Mouse (Mus musculus): ENCODE measurements at regions not wholly inside any gene's neighbourhood (a gene's known extent, or its start where the extent isn't known, plus 50 kb on each side); places are given as distances from the start of the nearest gene placed in this dataset.

- H3K27ac ChIP-seq (ENCODE audit: control insufficient read depth, insufficient read depth, low read length) = no peak overlapping the region
- no peaks in the 10 kb centered on the region for H3K36me3 ChIP-seq (ENCODE audit: control insufficient read depth, insufficient read depth, low read length)
- no peaks in the 10 kb centered on the region for H3K27me3 ChIP-seq (ENCODE audit: control insufficient read depth, insufficient read depth, low read length)
- WGBS = 55% methylated on average over 3 of the region's 3 CpGs
- no peak overlapping the region for H3K4me3 ChIP-seq (ENCODE audit: control insufficient read depth, insufficient read depth, low read length)
- no peak for DNase-seq
- H3K4me1 ChIP-seq (replicated peaks; ENCODE audit: control insufficient read depth, insufficient read depth, low read length) = no peaks in the 10 kb centered on the region
- no peak for TF ChIP-seq CTCF (IDR thresholded peaks at IDR 0.05; ENCODE audit: borderline replicate concordance, control insufficient read depth, extremely low read depth, insufficient read depth, low read length, poor library complexity)
- no peak for TF ChIP-seq POLR2A (IDR thresholded peaks at IDR 0.05; ENCODE audit: control insufficient read depth, extremely low read depth, insufficient read depth, low read length, poor library complexity)
Measured at GRCm38 (mm10) chr3:149041188-149041587, 50.8 kb upstream of the Adgrl2 start.

Data from thymus, adult 2 months (tissue).